10 mouse cellular contexts compared by ENCODE assay signal in the genomic region with DNA sequence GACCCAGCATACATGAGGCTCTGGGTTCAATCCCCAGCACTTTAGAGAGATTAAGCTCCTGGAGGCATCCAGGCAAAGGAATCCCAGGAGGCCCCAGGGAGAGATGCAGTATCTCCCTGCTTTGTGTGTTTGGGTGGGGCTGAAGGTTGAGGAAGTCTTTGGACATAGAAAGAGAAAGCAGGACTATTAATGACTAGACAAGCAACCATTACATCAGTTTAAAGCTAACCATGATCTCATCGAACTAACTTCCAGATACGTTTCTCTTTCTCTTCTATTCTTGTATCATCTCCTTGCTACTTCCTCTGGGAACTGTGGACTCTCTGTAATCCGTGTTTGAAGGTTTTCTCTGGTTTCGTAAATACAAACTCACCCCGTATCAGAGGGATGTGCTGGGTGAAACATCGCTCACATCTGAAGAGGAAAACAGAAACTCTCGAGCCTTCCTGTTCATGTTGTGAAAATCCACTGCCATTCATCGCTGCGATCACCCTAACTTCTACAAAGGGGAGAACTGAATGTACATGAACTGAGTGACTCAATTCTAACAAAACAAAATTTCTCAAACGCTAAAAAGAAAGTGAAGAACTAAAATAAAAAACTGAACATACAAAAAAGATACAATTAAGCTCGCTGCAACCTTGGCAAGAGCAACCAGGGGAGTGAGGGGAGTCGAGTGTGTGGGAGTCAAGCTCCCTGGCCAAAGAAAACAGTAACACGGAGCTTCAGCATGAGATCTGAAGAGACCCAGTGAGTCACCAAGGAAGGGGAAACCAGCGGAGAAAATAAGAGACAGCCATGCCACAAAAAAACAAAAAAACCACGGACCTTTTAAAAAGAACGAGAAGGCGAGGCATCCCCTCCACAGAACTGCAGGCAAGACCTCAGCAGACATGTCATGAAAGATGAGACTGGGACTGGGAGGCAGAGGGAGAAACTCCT. TPM values are rescaled to one million over a fixed set of nuclear protein-coding genes. Genes with fewer than 3 reads are reported as not detected.
A peak's percentile ranks its signal among the peaks of the same experiment; 100 is the strongest.
DNase-seq lines count a peak whose midpoint lies in the region; ATAC-seq and TF ChIP-seq lines count a peak whose summit lies in the region.
"Had no signal": no experiment of that assay in that cellular context is flagged by ENCODE, and none has a peak within 500 bp of the region (broad histone marks: within the 10 kb centered on the region; RNA-seq: fewer than 3 reads in every experiment).

No protein-coding gene starts in this region.

- WGBS in limb, embryonic 15.5 days: 52% methylated on average over 17 of the region's 17 CpGs
- WGBS in limb, embryonic 10.5 days: 70% methylated on average over 17 of the region's 17 CpGs
- 42% methylated on average over 17 of the region's 17 CpGs for WGBS in heart, embryonic 10.5 days
- WGBS in small intestine, adult 2 months: 63% methylated on average over 17 of the region's 17 CpGs
- 69% methylated on average over 17 of the region's 17 CpGs for WGBS in forebrain, embryonic 13.5 days

- 0 out of 2 replicates have a peak overlapping the region, but pooled peaks have one; percentile 7 for H3K27ac ChIP-seq in limb, embryonic 15.5 days
- H3K27ac ChIP-seq in limb, embryonic 10.5 days: no peak overlapping the region
- peak overlapping the region; percentile 48; the same call in 1 of the 2 replicates for H3K27ac ChIP-seq in heart, embryonic 10.5 days
- H3K27ac ChIP-seq in small intestine, adult 2 months (ENCODE audit: insufficient read depth, low read depth, low read length): 0 out of 2 replicates have a peak overlapping the region, but pooled peaks have one; percentile 6
- no peak overlapping the region for H3K27ac ChIP-seq in forebrain, embryonic 13.5 days
- H3K27ac ChIP-seq: neural tube, embryonic 12.5 days had no signal

- H3K4me2 ChIP-seq in limb, embryonic 15.5 days: 0 out of 2 replicates have a peak overlapping the region, but pooled peaks have one; percentile 10
- no peak overlapping the region for H3K4me2 ChIP-seq in forebrain, embryonic 13.5 days
- H3K4me2 ChIP-seq: neural tube, embryonic 12.5 days had no signal

- H3K36me3 ChIP-seq in limb, embryonic 15.5 days: no peaks in the 10 kb centered on the region
- H3K36me3 ChIP-seq in limb, embryonic 10.5 days: no peaks in the 10 kb centered on the region
- no peaks in the 10 kb centered on the region for H3K36me3 ChIP-seq in heart, embryonic 10.5 days
- no peaks in the 10 kb centered on the region for H3K36me3 ChIP-seq in small intestine, adult 2 months (ENCODE audit: control insufficient read depth, insufficient read depth, low read length)
- H3K36me3 ChIP-seq in forebrain, embryonic 13.5 days (ENCODE audit: poor library complexity, severe bottlenecking): no peaks in the 10 kb centered on the region
- H3K36me3 ChIP-seq: neural tube, embryonic 12.5 days had no signal

- no peak for TF ChIP-seq POLR2A in small intestine, adult 2 months (IDR thresholded peaks at IDR 0.05; ENCODE audit: low read depth, low read length)

- H3K4me1 ChIP-seq in limb, embryonic 15.5 days: peaks cover 7% of the 10 kb centered on the region
- no peaks in the 10 kb centered on the region; the same call in 1 of the 2 replicates for H3K4me1 ChIP-seq in limb, embryonic 10.5 days
- H3K4me1 ChIP-seq in heart, embryonic 10.5 days: peaks cover 21% of the 10 kb centered on the region; the same call in 1 of the 2 replicates
- H3K4me1 ChIP-seq in small intestine, adult 2 months (ENCODE audit: control insufficient read depth, insufficient read depth, insufficient read length, low read length): 0 out of 2 replicates have a peak, but pooled peaks cover 3% of the 10 kb centered on the region
- H3K4me1 ChIP-seq in forebrain, embryonic 13.5 days: peaks cover 8% of the 10 kb centered on the region; the same call in 1 of the 2 replicates
- H3K4me1 ChIP-seq: neural tube, embryonic 12.5 days had no signal

- no peak overlapping the region for H3K9ac ChIP-seq in limb, embryonic 15.5 days
- H3K9ac ChIP-seq in forebrain, embryonic 13.5 days: no peak overlapping the region
- H3K9ac ChIP-seq: neural tube, embryonic 12.5 days had no signal

- no peaks in the 10 kb centered on the region for H3K27me3 ChIP-seq in limb, embryonic 15.5 days
- peaks cover 11% of the 10 kb centered on the region; the same call in 1 of the 2 replicates for H3K27me3 ChIP-seq in limb, embryonic 10.5 days (ENCODE audit: low read depth, poor library complexity, severe bottlenecking)
- no peaks in the 10 kb centered on the region for H3K27me3 ChIP-seq in Patski
- peaks cover 19% of the 10 kb centered on the region; the same call in 1 of the 2 replicates for H3K27me3 ChIP-seq in heart, embryonic 10.5 days (ENCODE audit: insufficient read depth, poor library complexity, severe bottlenecking)
- no peaks in the 10 kb centered on the region for H3K27me3 ChIP-seq in small intestine, adult 2 months (ENCODE audit: control insufficient read depth, insufficient read depth, low read length)
- H3K27me3 ChIP-seq in forebrain, embryonic 13.5 days: no peaks in the 10 kb centered on the region
- H3K27me3 ChIP-seq: neural tube, embryonic 12.5 days had no signal

- in situ Hi-C loops in Patski (cut with MboI; ENCODE audit: low pct_unique_long_range_greater_than_20kb): loop anchor here (5.0 to 25.0 kb wide), 2 partner anchors 46 to 1036 kb away; no protein-coding TSS in a partner anchor

- no peak overlapping the region for H3K4me3 ChIP-seq in limb, embryonic 15.5 days
- no peak overlapping the region for H3K4me3 ChIP-seq in limb, embryonic 10.5 days
- H3K4me3 ChIP-seq in heart, embryonic 10.5 days: 0 out of 2 replicates have a peak overlapping the region, but pooled peaks have one; percentile 19
- no peak overlapping the region for H3K4me3 ChIP-seq in small intestine, adult 2 months (ENCODE audit: low read depth, low read length)
- no peak overlapping the region for H3K4me3 ChIP-seq in forebrain, embryonic 13.5 days
- H3K4me3 ChIP-seq: erythroblast, embryonic 14.5 days; neural tube, embryonic 12.5 days had no signal

- POLR2A ChIA-PET in Patski (lab: Charles Lee): interaction anchor here (0.9 to 2.9 kb wide), 8 partner anchors 9 to 161 kb away, joined by 3 to 29 read pairs (median 5); a partner anchor contains a TSS

- CTCF ChIA-PET in Patski (lab: Charles Lee): interaction anchor here (0.9 to 2.3 kb wide), 7 partner anchors 9 to 55 kb away, joined by 3 to 8 read pairs (median 5); a partner anchor contains a TSS

- DNase-seq in limb, embryonic 10.5 days (ENCODE audit: low spot score): no peak
- peak; percentile 81 for DNase-seq in Patski (ENCODE audit: low read depth, low spot score)
- no peak for DNase-seq in heart, embryonic 10.5 days (ENCODE audit: low spot score)
- no peak for DNase-seq in layer of hippocampus, postnatal 10 days (ENCODE audit: low spot score in 2 of 2)

- ATAC-seq in limb, embryonic 15.5 days (ENCODE audit: insufficient number of reproducible peaks, low FRiP score, low TSS enrichment, low read depth): no peak
- peak; percentile 64 for ATAC-seq in Patski
- ATAC-seq in forebrain, embryonic 13.5 days: no peak
- ATAC-seq in cerebellum, adult (ENCODE audit: insufficient number of reproducible peaks, low FRiP score, low TSS enrichment): no peak

- TF ChIP-seq CTCF in Patski (IDR thresholded peaks at IDR 0.05): no peak
- TF ChIP-seq CTCF in small intestine, adult 2 months (IDR thresholded peaks at IDR 0.05; ENCODE audit: extremely low read depth, insufficient read length, insufficient replicate concordance, low read depth, low read length): no peak

- no peaks in the 10 kb centered on the region for H3K9me3 ChIP-seq in limb, embryonic 15.5 days
- H3K9me3 ChIP-seq in limb, embryonic 10.5 days (replicated peaks): no peaks in the 10 kb centered on the region
- H3K9me3 ChIP-seq in heart, embryonic 10.5 days: no peaks in the 10 kb centered on the region
- H3K9me3 ChIP-seq in forebrain, embryonic 13.5 days (replicated peaks): no peaks in the 10 kb centered on the region
- H3K9me3 ChIP-seq: neural tube, embryonic 12.5 days had no signal

RNA-seq across cellular contexts. Expression of a gene that starts 48.4 kb away (rescaled TPM):
- polyA plus RNA-seq in limb, embryonic 15.5 days (2015; fragmentation: Nextera tagmentation; extraction: Ambion mirVana): 16.0 and 20.1 TPM in 2 replicates
- 10.4 and 11.1 TPM in 2 replicates for polyA plus RNA-seq in limb, embryonic 10.5 days (2016; fragmentation: Nextera tagmentation; extraction: Ambion mirVana)
- polyA plus RNA-seq in Patski (2021): 215 TPM
- polyA plus RNA-seq in heart, embryonic 10.5 days (2016; fragmentation: Nextera tagmentation; extraction: Ambion mirVana): 13.5 and 16.4 TPM in 2 replicates
- 1.2 and 1.4 TPM in 2 replicates for polyA plus RNA-seq in small intestine, adult 2 months (2012; rRNA removed)
- 4.9 and 5.2 TPM in 2 replicates for polyA plus RNA-seq in forebrain, embryonic 13.5 days (2015; fragmentation: Nextera tagmentation; extraction: Ambion mirVana)
- total RNA-seq in layer of hippocampus, postnatal 10 days (2021): 10 to 100 TPM in 1 of 2 experiments, 1 to 10 TPM in 1; 9.5 to 11.2 TPM

Comparison
In these comparisons a context has a peak if more than half of its experiments do, and no peak if none do; other contexts are left out.
1. H3K27ac ChIP-seq: peak in limb, embryonic 15.5 days (single experiment), heart, embryonic 10.5 days (single experiment) and small intestine, adult 2 months (single experiment); none in limb, embryonic 10.5 days (single experiment) and forebrain, embryonic 13.5 days (single experiment).
2. RNA of a gene that starts 48.4 kb away (polyA plus RNA-seq): 215 TPM in Patski (single experiment); 16.0 to 20.1 TPM in limb, embryonic 15.5 days, 13.5 to 16.4 TPM in heart, embryonic 10.5 days, 10.4 to 11.1 TPM in limb, embryonic 10.5 days, 4.9 to 5.2 TPM in forebrain, embryonic 13.5 days and 1.2 to 1.4 TPM in small intestine, adult 2 months; every median in the first group is over 10 times any median in the second.